Mouse (Mus musculus) limb, embryonic 11.5 days (tissue): ENCODE results near the gene Fam240a. TPM values are rescaled to one million over a fixed set of nuclear protein-coding genes. Genes with fewer than 3 reads are reported as not detected.

Source experiments
- ATAC-seq: fragments of 200-750 bp; cut with Nextera tagmentation; 2 replicates; pipeline ENCODE4 v1.8.0; 2017; ENCODE audit warnings: low read depth; ENCODE audit not compliant: insufficient number of reproducible peaks, low FRiP score, low TSS enrichment
- DNase-seq: peaks from one replicate; pipeline ENCODE4 v3.0.0-alpha.2; 2015; ENCODE audit warnings: low spot score
- H3K27ac ChIP-seq: fragments of 300-500 bp; sonication (generic); replicated peaks from 2 replicates; pipeline ENCODE4 v1.5.1; 2014; ENCODE audit warnings: low read depth, mild to moderate bottlenecking, low read length
- H3K27me3 ChIP-seq: fragments of 300-500 bp; sonication (generic); 2 replicates; pipeline ENCODE4 v1.6.1; 2014; ENCODE audit warnings: mild to moderate bottlenecking, low read length, mixed read lengths; ENCODE audit not compliant: control insufficient read depth, insufficient read depth
- H3K36me3 ChIP-seq: fragments of 300-500 bp; sonication (generic); 2 replicates; pipeline ENCODE4 v1.6.1; 2014; ENCODE audit warnings: mild to moderate bottlenecking, low read length, moderate library complexity, mixed read lengths; ENCODE audit not compliant: control insufficient read depth, insufficient read depth
- H3K4me1 ChIP-seq: fragments of 300-500 bp; sonication (generic); 2 replicates; pipeline ENCODE4 v1.6.1; 2014; ENCODE audit warnings: low read length, mixed read lengths; ENCODE audit not compliant: control insufficient read depth, insufficient read depth
- H3K4me2 ChIP-seq: fragments of 300-500 bp; sonication (generic); 2 replicates; pipeline ENCODE4 v1.6.1; 2014; ENCODE audit warnings: low read depth, mild to moderate bottlenecking, moderate library complexity; ENCODE audit not compliant: severe bottlenecking
- H3K4me3 ChIP-seq: fragments of 300-500 bp; sonication (generic); 2 replicates; pipeline ENCODE4 v1.5.1; 2014; ENCODE audit warnings: low read depth, low read length
- H3K9ac ChIP-seq: fragments of 300-500 bp; sonication (generic); 2 replicates; pipeline ENCODE4 v1.6.1; 2014; ENCODE audit warnings: mild to moderate bottlenecking, low read length
- H3K9me3 ChIP-seq: fragments of 300-500 bp; sonication (generic); 2 replicates; pipeline ENCODE4 v1.6.1; 2016; ENCODE audit warnings: low read length; ENCODE audit not compliant: control insufficient read depth
- WGBS: fragments of 180-500 bp; shearing (Covaris S2); extraction: QIAGEN DNeasy Blood & Tissue Kit; methylation state at CpG from one replicate; pipeline ENCODE4 v1.1.7; 2014; 5-methylcytosine and 5-hydroxymethylcytosine counted together
- polyA plus RNA-seq: library from polyadenylated mRNA; unstranded; fragments of >200 nt; fragmentation: Nextera tagmentation; extraction: Ambion mirVana; gene quantifications from 2 replicates; pipeline ENCODE4 v1.2.1, GENCODE M21; 2014

Gene Fam240a
- polyA plus RNA-seq, 1 experiment from 2014 or later: not detected

DNA sequence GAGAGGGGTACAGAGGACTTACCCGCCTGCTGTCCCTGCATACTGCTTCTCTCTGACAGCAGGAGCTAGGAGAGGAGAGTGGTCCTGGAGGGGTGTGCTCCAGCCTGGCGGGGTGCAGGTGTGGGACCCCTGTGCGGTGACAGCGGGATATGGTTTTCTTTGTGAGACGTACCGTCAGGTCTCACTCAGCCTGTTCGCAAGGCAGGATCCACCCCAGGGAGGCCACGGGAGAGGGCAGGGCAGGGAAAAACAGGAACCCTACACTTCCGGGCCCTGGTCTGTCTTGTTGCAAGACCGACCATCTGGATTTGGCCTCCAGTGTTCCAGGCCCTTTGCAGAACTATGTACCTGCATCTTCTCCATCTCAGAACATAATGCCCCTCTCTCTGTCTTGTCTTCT, 23.2 kb downstream of the Fam240a start:
- ATAC-seq (no peak), DNase-seq (no peak)
- Histone ChIP-seq H3K27ac (no peak overlapping the region), H3K9ac (no peak overlapping the region), H3K4me2 (no peak overlapping the region), H3K4me3 (no peak overlapping the region), H3K27me3 (no peaks in the 10 kb centered on the region), H3K9me3 (no peaks in the 10 kb centered on the region), H3K4me1 (peaks cover 11% of the 10 kb centered on the region), H3K36me3 (peaks cover 2% of the 10 kb centered on the region; the same call in 1 of the 2 replicates)
- 64% methylated on average over 10 of the region's 10 CpGs for WGBS

DNA sequence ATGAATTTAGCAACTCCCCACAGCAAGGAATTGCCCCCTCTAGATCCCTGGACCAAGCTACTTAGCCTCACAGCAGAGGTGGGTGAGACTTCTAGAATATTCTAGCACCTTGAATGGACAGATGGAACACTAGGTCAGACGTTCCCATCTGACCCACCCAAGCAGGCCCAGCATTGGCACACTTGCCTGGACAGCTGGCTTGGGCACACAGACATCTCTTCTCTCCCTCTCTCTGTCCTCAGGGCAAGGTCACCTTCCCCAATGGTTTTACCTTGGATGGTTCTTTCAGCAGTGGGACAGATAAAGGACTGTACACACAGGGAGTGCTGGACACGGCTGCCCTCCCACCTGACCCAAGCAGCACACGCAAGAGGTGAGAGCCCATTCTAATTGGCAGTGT, 24.1 kb downstream of the Fam240a start:
- DNase-seq (no peak), ATAC-seq (no peak)
- WGBS: 91% methylated on average over 3 of the region's 3 CpGs
- Histone ChIP-seq H3K9me3 (no peaks in the 10 kb centered on the region), H3K4me2 (no peak overlapping the region), H3K27me3 (no peaks in the 10 kb centered on the region), H3K4me3 (no peak overlapping the region), H3K4me1 (peaks cover 11% of the 10 kb centered on the region), H3K9ac (no peak overlapping the region), H3K36me3 (no peaks in the 10 kb centered on the region), H3K27ac (no peak overlapping the region)

DNA sequence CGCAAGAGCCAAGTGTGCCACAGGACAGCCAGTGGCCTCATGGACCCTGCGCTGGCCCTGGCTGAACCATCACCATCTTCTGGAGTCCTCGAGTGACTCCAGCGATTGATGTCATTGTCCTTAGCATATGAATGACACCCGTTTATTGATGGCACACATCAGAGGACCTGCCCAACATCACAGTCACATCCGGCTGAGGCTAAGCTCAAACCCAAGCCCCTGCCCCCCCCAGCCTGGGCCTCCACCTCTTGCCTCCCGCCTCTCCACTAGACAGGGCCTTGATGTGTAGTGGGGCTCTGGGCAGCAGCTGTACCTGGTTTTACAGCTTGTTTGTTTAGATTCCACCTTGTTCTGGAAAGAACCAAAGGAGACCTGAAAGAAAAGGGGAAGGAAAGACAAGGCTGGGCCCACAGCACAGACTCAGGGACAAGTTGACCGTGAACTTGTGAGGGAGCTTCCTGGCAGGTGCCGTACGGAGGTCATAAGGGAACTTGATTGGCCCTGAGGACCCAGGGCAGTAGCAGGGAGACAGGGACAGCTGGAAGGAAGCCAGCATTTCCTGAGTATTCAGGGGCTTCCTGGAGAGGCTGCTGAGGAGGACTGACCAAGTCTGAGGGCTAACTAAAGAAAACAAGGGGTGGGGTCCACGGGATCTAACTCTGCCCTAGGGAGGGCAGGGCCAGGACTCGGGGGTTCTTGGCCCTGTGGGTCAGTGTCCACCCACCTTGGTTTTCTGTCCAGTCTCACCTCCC, 25.4 kb downstream of the Fam240a start:
- 82% methylated on average over 12 of the region's 12 CpGs for WGBS
- Histone ChIP-seq H3K27me3 (no peaks in the 10 kb centered on the region), H3K36me3 (no peaks in the 10 kb centered on the region), H3K4me3 (no peak overlapping the region), H3K9ac (no peak overlapping the region), H3K9me3 (no peaks in the 10 kb centered on the region), H3K4me1 (peaks cover 11% of the 10 kb centered on the region), H3K27ac (no peak overlapping the region), H3K4me2 (no peak overlapping the region)
- ATAC-seq (no peak), DNase-seq (no peak)

DNA sequence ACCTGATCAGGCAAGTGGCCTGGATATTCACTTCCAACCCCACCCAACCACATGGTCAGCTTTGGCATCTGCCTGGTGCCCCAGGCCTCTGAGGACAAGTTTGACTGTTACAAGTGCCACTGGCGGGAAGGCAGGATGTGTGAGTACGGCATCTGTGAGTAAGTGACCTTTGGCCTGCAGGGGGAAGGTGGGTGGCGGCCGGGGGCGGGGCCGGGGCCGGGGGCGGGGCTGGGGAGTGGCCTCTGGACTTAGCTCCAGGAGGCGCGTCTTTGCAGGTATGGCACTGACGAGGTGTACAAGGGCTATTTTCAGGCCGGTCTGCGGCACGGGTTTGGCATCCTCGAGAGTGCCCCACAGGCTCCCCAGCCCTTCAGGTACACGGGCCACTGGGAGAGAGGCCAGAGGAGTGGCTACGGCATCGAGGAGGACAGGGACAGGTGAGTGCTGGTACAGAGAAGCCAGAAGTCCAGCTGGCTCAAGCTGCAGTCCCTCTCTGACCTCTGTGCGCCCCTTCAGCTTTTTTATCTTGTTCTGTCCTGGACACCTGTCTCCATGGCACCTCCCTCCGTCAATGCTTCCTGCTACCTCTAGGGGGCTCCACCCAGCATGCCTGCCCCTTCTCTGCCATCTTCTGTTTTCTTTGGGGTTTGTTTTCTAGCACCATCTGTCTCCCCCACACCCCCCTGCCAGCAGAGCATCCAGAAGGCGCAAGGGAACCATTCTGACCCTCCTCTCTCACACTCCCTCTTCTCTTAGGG, 26.5 kb downstream of the Fam240a start:
- no peak overlapping the region for H3K27ac ChIP-seq
- peak overlapping the region; percentile 16; the same call in 1 of the 2 replicates for H3K4me2 ChIP-seq
- H3K36me3 ChIP-seq: no peaks in the 10 kb centered on the region
- DNase-seq (peak; percentile 47), ATAC-seq (no peak)
- no peak overlapping the region for H3K4me3 ChIP-seq
- H3K4me1 ChIP-seq: peaks cover 6% of the 10 kb centered on the region
- 11% methylated on average over 20 of the region's 21 CpGs for WGBS
- H3K9ac ChIP-seq: no peak overlapping the region
- H3K9me3 ChIP-seq: no peaks in the 10 kb centered on the region
- no peaks in the 10 kb centered on the region for H3K27me3 ChIP-seq

DNA sequence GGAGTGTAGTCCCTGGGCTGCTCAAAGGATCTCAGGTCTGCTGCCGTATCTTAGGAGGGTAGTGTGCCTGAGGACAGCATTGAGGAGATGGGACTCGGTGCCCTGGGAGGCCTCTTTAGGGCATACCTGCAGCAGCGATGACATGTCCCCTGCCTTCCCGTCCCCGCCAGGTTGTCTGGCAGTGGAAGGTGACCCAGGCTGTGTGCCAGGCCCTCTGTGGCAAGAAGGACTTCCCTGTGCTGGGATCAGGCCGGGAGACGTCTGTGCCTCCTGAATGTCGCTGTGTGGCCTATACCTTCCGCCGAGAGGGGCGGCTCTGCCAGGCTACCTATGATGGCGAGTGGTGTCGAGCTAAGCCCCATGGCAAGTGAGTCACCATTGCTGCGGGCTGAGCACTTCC, 27.7 kb downstream of the Fam240a start:
- no peak overlapping the region for H3K27ac ChIP-seq
- H3K36me3 ChIP-seq: no peaks in the 10 kb centered on the region
- 91% methylated on average over 14 of the region's 14 CpGs for WGBS
- no peaks in the 10 kb centered on the region for H3K9me3 ChIP-seq
- DNase-seq: no peak
- H3K4me1 ChIP-seq: peaks cover 6% of the 10 kb centered on the region
- H3K9ac ChIP-seq: no peak overlapping the region
- H3K4me3 ChIP-seq: no peak overlapping the region
- ATAC-seq: no peak
- no peaks in the 10 kb centered on the region for H3K27me3 ChIP-seq
- no peak overlapping the region for H3K4me2 ChIP-seq

DNA sequence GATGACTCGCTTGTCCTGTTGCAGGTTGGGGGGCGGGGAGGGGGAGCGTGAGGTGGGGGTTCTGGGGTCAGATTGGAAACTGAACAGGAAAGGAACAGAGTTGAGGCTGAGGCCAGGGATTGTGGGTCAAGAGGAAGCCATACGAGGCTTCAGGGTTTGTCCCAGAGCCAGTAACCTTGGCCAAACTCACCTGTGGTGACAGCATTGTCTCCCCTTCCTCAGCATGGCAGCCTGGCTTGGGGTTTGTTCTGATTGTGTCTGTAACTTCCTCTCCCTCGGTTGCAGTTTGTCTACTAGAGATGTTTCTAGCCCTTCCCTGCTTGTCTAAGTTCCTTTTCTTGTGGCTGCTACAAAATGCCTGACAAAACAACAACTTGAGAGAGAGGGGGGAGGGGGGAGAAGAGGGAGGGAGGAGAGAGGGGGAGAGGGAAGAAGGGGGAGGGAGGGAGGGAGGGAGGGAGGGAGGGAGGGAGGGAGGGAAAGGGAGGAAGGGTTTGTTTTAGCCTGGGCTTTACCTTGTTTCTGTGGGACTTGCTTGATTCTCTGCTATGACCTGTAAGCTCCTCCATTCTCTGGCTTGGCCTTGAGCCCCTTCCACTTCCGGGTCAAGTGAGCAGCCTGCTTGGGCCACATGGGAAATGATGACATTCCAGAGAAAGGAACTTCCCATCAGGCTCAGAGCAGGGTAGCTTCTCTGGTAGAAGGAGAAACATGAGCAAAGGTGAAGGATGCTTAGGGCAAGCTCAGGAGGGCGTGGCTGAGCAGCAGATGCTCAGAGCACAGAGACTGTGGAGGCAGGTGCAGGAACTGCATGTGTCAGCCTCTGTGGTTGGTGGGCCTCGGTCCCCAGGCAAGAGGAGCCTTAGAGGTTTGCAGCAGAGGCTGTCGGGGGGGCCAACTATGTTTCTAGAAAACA, 29.0 kb downstream of the Fam240a start:
- ATAC-seq (no peak), DNase-seq (no peak)
- H3K27me3 ChIP-seq: no peaks in the 10 kb centered on the region
- no peak overlapping the region for H3K27ac ChIP-seq
- H3K4me2 ChIP-seq: no peak overlapping the region
- H3K4me1 ChIP-seq: peaks cover 6% of the 10 kb centered on the region
- H3K9ac ChIP-seq: no peak overlapping the region
- H3K4me3 ChIP-seq: no peak overlapping the region
- 66% methylated on average over 9 of the region's 9 CpGs for WGBS
- H3K36me3 ChIP-seq: no peaks in the 10 kb centered on the region
- no peaks in the 10 kb centered on the region for H3K9me3 ChIP-seq

DNA sequence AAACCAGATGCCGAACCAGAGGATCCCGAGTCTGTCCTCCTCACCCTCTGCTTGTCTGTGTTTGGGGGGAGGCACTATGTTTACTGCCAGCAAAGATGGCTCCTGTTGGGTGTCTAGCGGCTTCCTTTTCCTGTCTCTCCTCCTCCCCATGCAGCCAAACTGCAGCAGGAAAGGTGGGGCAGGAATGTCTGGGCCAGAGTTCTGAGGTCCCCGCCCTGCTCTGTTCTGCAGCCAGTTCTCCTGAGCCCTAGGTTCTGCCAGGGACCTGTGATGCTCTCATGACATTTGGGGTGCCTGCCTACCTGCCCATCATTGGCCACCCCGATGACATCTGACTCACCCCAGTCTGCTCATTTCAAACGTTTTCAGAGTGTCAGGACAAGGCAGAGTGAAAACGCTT, 34.7 kb downstream of the Fam240a start:
- DNase-seq (no peak), ATAC-seq (no peak)
- no peak overlapping the region for H3K27ac ChIP-seq
- no peaks in the 10 kb centered on the region for H3K36me3 ChIP-seq
- H3K27me3 ChIP-seq: peaks cover 23% of the 10 kb centered on the region
- no peak overlapping the region for H3K9ac ChIP-seq
- no peak overlapping the region for H3K4me3 ChIP-seq
- no peaks in the 10 kb centered on the region for H3K9me3 ChIP-seq
- H3K4me2 ChIP-seq: no peak overlapping the region
- WGBS: 71% methylated on average over 7 of the region's 7 CpGs
- 0 out of 2 replicates have a peak, but pooled peaks cover 2% of the 10 kb centered on the region for H3K4me1 ChIP-seq

DNA sequence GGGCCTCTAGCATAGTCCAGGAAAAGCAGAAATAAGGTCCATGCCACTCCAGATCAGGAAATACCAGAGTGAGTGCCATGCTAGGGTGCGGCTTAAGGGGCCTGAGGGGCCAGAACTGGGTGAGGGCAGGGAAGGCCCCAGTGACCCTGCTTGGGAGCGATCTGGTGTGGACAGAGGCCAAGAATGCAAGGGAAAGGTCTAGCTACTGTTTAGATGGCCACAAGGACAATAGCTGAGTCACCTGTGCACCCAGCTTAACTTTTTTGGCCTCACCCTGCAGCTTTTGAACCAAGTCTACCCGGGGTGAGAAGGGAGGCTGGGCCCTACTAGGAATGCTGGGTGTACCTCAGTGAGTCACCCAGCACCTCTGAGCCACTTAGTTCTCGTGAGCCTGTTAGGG, 35.9 kb downstream of the Fam240a start:
- Histone ChIP-seq H3K4me3 (peak overlapping the region; percentile 54; the same call in 1 of the 2 replicates), H3K9ac (no peak overlapping the region), H3K4me2 (peak overlapping the region; percentile 96; the same call in 1 of the 2 replicates), H3K4me1 (0 out of 2 replicates have a peak, but pooled peaks cover 2% of the 10 kb centered on the region), H3K27me3 (peaks cover 23% of the 10 kb centered on the region), H3K9me3 (no peaks in the 10 kb centered on the region), H3K27ac (no peak overlapping the region), H3K36me3 (no peaks in the 10 kb centered on the region)
- DNase-seq (no peak), ATAC-seq (no peak)
- 83% methylated on average over 4 of the region's 4 CpGs for WGBS
